Mouse (Mus musculus) liver, postnatal 0 days (tissue): ENCODE measurements at regions not wholly inside any gene's neighbourhood (a gene's known extent, or its start where the extent isn't known, plus 50 kb on each side); places are given as distances from the start of the nearest gene placed in this dataset.

Experiments used
- ATAC-seq: fragments of 200-750 bp; cut with Nextera tagmentation; 2 replicates; pipeline ENCODE4 v1.8.0; 2017; ENCODE audit warnings: mild to moderate bottlenecking, moderate library complexity
- DNase-seq: peaks from one replicate; pipeline ENCODE4 v3.0.0-alpha.2; 2016
- H3K27ac ChIP-seq: fragments of 300-500 bp; sonication (generic); 2 replicates; pipeline ENCODE4 v1.5.1; 2014; ENCODE audit warnings: antibody characterized with exemption, moderate library complexity, mild to moderate bottlenecking, low read depth
- H3K27me3 ChIP-seq: fragments of 300-500 bp; sonication (generic); 2 replicates; pipeline ENCODE4 v1.6.1; 2014; ENCODE audit warnings: low read length, control low read depth, mixed read lengths; ENCODE audit not compliant: insufficient read depth
- H3K36me3 ChIP-seq: fragments of 300-500 bp; sonication (generic); replicated peaks from 2 replicates; pipeline ENCODE4 v1.6.1; 2014; ENCODE audit warnings: mild to moderate bottlenecking, control low read depth, low read length, moderate library complexity, mixed read lengths; ENCODE audit not compliant: insufficient read depth
- H3K4me1 ChIP-seq: fragments of 300-500 bp; sonication (generic); 2 replicates; pipeline ENCODE4 v1.6.1; 2014; ENCODE audit warnings: antibody characterized with exemption, mild to moderate bottlenecking, control low read depth; ENCODE audit not compliant: insufficient read depth
- H3K4me2 ChIP-seq: fragments of 300-500 bp; sonication (generic); 2 replicates; pipeline ENCODE4 v1.6.1; 2014; ENCODE audit warnings: low read depth, mild to moderate bottlenecking, low read length, moderate library complexity, mixed read lengths
- H3K4me3 ChIP-seq: fragments of 300-500 bp; sonication (generic); 2 replicates; pipeline ENCODE4 v1.5.1; 2014; ENCODE audit warnings: low read depth, low read length
- H3K9ac ChIP-seq: fragments of 300-500 bp; sonication (generic); replicated peaks from 2 replicates; pipeline ENCODE4 v1.6.1; 2014; ENCODE audit warnings: mild to moderate bottlenecking, moderate library complexity
- H3K9me3 ChIP-seq: fragments of 300-500 bp; sonication (generic); 2 replicates; pipeline ENCODE4 v1.6.1; 2016; ENCODE audit warnings: mild to moderate bottlenecking, control low read depth, low read length, mixed read lengths
- CTCF ChIP-seq: sonication (generic); IDR thresholded peaks from 2 replicates; pipeline ENCODE4 v1.5.1; 2016; ENCODE audit warnings: antibody characterized with exemption, low read depth
- EP300 ChIP-seq: IDR thresholded peaks from 2 replicates; pipeline ENCODE4 v1.6.1; 2016; ENCODE audit warnings: antibody characterized with exemption, low read depth, mild to moderate bottlenecking
- WGBS: fragments of 180-500 bp; shearing (Covaris S2); extraction: QIAGEN DNeasy Blood & Tissue Kit; methylation state at CpG from one replicate; pipeline ENCODE4 v1.1.7; 2014; ENCODE audit not compliant: insufficient replicate concordance; 5-methylcytosine and 5-hydroxymethylcytosine counted together

- H3K9ac ChIP-seq, result no peak overlapping the region
- no peaks in the 10 kb centered on the region for H3K27me3 ChIP-seq
- H3K4me1 ChIP-seq, result no peaks in the 10 kb centered on the region
- no peaks in the 10 kb centered on the region for H3K36me3 ChIP-seq
- TF ChIP-seq EP300, result no peak
- no peak for TF ChIP-seq CTCF
- peaks cover 2% of the 10 kb centered on the region; the same call in 1 of the 2 replicates for H3K9me3 ChIP-seq
- DNase-seq, result no peak
- no peak overlapping the region for H3K4me2 ChIP-seq
- no peak overlapping the region for H3K27ac ChIP-seq
- ATAC-seq, result no peak
- 70% methylated on average over 6 of the region's 6 CpGs for WGBS
- H3K4me3 ChIP-seq, result no peak overlapping the region
Measured at GRCm38 (mm10) chr16:90592721-90593481, 134.3 kb downstream of the Mis18a start.

GRCm38 (mm10) chr16:90585171-90585570, 142.0 kb downstream of the Mis18a start:
- DNase-seq (no peak), ATAC-seq (no peak)
- 84% methylated on average over 7 of the region's 7 CpGs for WGBS
- H3K9ac ChIP-seq, result no peak overlapping the region
- H3K4me3 ChIP-seq, result no peak overlapping the region
- peaks cover 3% of the 10 kb centered on the region; the same call in 1 of the 2 replicates for H3K9me3 ChIP-seq
- H3K36me3 ChIP-seq, result no peaks in the 10 kb centered on the region
- H3K27ac ChIP-seq, result no peak overlapping the region
- no peaks in the 10 kb centered on the region for H3K4me1 ChIP-seq
- H3K27me3 ChIP-seq, result no peaks in the 10 kb centered on the region
- TF ChIP-seq EP300 (no peak), CTCF (no peak)
- no peak overlapping the region for H3K4me2 ChIP-seq

- no peak for TF ChIP-seq EP300
- TF ChIP-seq CTCF, result no peak
- DNase-seq (no peak), ATAC-seq (no peak)
- WGBS, result 56% methylated on average over 8 of the region's 8 CpGs
- Histone ChIP-seq H3K9me3 (peaks cover 3% of the 10 kb centered on the region; the same call in 1 of the 2 replicates), H3K27ac (no peak overlapping the region), H3K36me3 (no peaks in the 10 kb centered on the region), H3K27me3 (no peaks in the 10 kb centered on the region), H3K4me3 (no peak overlapping the region), H3K4me2 (no peak overlapping the region), H3K9ac (no peak overlapping the region), H3K4me1 (no peaks in the 10 kb centered on the region)
Measured at GRCm38 (mm10) chr16:90580411-90580810, 146.8 kb downstream of the Mis18a start.

- Histone ChIP-seq H3K36me3 (no peaks in the 10 kb centered on the region), H3K27me3 (no peaks in the 10 kb centered on the region), H3K9me3 (no peaks in the 10 kb centered on the region; the same call in 1 of the 2 replicates), H3K4me1 (no peaks in the 10 kb centered on the region), H3K4me2 (no peak overlapping the region), H3K9ac (no peak overlapping the region), H3K27ac (no peak overlapping the region), H3K4me3 (no peak overlapping the region)
- ATAC-seq, result no peak
- TF ChIP-seq EP300, result no peak
- no peak for DNase-seq
Measured at GRCm38 (mm10) chr16:90571107-90571506, 156.1 kb downstream of the Mis18a start.

- H3K9ac ChIP-seq, result no peak overlapping the region
- TF ChIP-seq CTCF, result no peak
- no peak for TF ChIP-seq EP300
- DNase-seq (no peak), ATAC-seq (no peak)
- H3K9me3 ChIP-seq, result no peaks in the 10 kb centered on the region; the same call in 1 of the 2 replicates
- H3K27me3 ChIP-seq, result no peaks in the 10 kb centered on the region
- no peaks in the 10 kb centered on the region for H3K4me1 ChIP-seq
- H3K27ac ChIP-seq, result no peak overlapping the region
- H3K4me2 ChIP-seq, result no peak overlapping the region
- H3K4me3 ChIP-seq, result no peak overlapping the region
- no peaks in the 10 kb centered on the region for H3K36me3 ChIP-seq
- WGBS, result 69% methylated on average over 1 of the region's 1 CpGs
Measured at GRCm38 (mm10) chr16:90569826-90570225, 157.4 kb downstream of the Mis18a start.

GRCm38 (mm10) chr16:90565182-90565581, 162.0 kb downstream of the Mis18a start:
- TF ChIP-seq CTCF, result no peak
- TF ChIP-seq EP300, result no peak
- no peaks in the 10 kb centered on the region for H3K27me3 ChIP-seq
- no peaks in the 10 kb centered on the region; the same call in 1 of the 2 replicates for H3K9me3 ChIP-seq

More at GRCm38 (mm10) chr16:90565182-90565581, 162.0 kb downstream of the Mis18a start:
- ATAC-seq, result no peak
- H3K36me3 ChIP-seq, result no peaks in the 10 kb centered on the region
- H3K4me2 ChIP-seq, result no peak overlapping the region
- H3K4me1 ChIP-seq, result no peaks in the 10 kb centered on the region
- 56% methylated on average over 2 of the region's 2 CpGs for WGBS
- no peak overlapping the region for H3K9ac ChIP-seq
- no peak for DNase-seq
- H3K4me3 ChIP-seq, result no peak overlapping the region
- no peak overlapping the region for H3K27ac ChIP-seq
